Mouse (Mus musculus): ENCODE data around the gene Prim2. TPM values are rescaled to one million over a fixed set of nuclear protein-coding genes. Genes with fewer than 3 reads are reported as not detected.

Prim2 gene
- total RNA-seq (2023), result 17.7 TPM

DNA sequence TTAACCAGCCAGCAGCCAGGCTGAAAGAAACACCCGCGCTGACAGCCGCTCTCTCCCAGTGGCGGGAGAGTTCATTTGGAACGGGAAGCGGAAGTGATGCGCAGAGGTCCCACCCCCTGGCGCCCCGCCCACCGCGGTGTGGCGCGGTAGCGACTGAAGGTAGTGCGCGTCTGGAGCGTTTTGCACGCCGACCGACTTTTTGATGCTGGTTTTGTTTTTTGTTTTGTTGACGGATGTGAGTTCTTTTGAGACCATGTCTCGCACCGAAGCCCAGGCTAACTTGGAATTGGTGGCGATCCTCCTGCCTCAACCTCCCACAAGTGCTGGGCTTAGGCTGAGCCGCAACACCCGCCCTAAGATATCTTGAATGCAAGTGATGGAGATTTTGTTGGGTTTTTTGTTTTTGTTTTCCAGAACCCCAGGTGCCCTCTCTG is at the start of gene Prim2:
TSS of gene Prim2 (minus strand) at position 88 of the 434 bp plus-strand sequence.

Other genes with a start within 250 kb of the Prim2 start
- gene Rab23, start 50.1 kb upstream of the Prim2 start, total RNA-seq (2023), result 6.4 TPM
- 3.1 TPM for gene Bag2, start 88.0 kb upstream of the Prim2 start, total RNA-seq (2023)
- gene Zfp451, start 144.8 kb upstream of the Prim2 start, total RNA-seq (2023), result 39.6 TPM
- 1.5 TPM for gene Bend6, start 238.0 kb upstream of the Prim2 start, total RNA-seq (2023)
- gene Dst, start 238.4 kb upstream of the Prim2 start, total RNA-seq (2023), result 15.0 TPM

Measured in CD4-positive naive resting alpha-beta T cell, adult 76 days (primary cell).